Mouse (Mus musculus) spleen, adult 2 months (tissue): Measurements from ENCODE around the gene Gm29735.

Experiments
- CTCF ChIP-seq: fragments of 200-500 bp; IDR thresholded peaks from 2 replicates; pipeline ENCODE4 v1.5.1; 2011; ENCODE audit warnings: mild to moderate bottlenecking, inconsistent platforms; ENCODE audit not compliant: insufficient read depth, insufficient read length, insufficient replicate concordance; ENCODE audit errors: extremely low read depth
- POLR2A ChIP-seq: fragments of 200-500 bp; IDR thresholded peaks from 2 replicates; pipeline ENCODE4 v1.6.1; 2011; ENCODE audit warnings: low read depth, low read length, inconsistent platforms

DNA sequence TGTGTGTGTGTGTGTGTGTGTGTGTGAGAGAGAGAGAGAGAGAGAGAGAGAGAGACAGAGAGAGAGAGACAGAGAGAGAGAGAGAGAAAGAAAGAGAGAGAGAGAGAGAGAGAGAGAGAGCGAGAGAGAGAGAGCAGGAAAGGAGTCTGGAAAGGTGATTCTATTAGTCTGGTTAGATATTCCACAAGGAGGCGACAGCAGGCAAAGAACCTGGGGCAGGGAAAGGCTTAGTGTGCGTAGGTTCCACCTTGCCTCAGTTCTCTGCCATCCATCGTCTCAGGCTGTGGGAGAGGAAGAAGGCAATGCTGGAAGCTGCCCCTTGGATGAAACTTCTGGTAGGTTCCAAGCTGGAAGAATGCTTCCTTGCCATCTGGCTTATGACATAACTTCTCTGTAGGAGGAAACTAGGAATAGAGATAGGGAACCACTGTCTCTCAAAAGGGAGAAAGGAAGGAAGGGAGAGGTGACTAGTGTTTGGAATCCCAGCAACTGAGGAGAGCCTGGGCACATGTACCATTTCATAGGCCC lies 11.4 kb downstream of the Gm29735 start:
- TF ChIP-seq CTCF, result no peak
- no peak for TF ChIP-seq POLR2A
